28 mouse cellular contexts compared by ENCODE assay signal in the genomic region with DNA sequence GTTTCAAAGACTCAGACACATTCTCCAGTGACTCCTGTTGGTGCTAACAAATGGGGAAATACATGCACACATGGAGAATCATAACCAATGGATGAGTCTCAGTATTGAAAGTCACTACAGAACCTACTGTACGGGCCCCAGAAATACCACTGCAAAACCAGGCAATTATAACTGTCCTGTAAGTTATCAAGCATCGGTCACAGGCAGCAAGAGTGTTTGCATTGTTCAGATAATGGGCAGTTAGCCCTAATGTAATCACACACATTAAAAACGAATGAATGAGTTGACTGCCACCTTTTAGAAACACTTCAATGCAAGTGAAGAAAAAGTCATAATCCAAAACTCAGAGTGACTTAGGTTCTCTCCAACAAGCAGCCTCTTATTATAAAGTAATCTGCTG.
DNase-seq lines count a peak whose midpoint lies in the region; ATAC-seq and TF ChIP-seq lines count a peak whose summit lies in the region.
"Had no signal": no experiment of that assay in that cellular context is flagged by ENCODE, and none has a peak within 500 bp of the region (broad histone marks: within the 10 kb centered on the region; RNA-seq: fewer than 3 reads in every experiment).

No protein-coding gene starts in this region.

- no peak for TF ChIP-seq POLR2A in MEL (IDR thresholded peaks at IDR 0.05; ENCODE audit: control insufficient read depth in 1 of 2, insufficient read depth in 1 of 2, low read depth in 1 of 2, low read length in 2 of 2, poor library complexity in 1 of 2)

- H3K4me2 ChIP-seq in forebrain, embryonic 13.5 days = peak overlapping the region; percentile 1; the same call in 1 of the 2 replicates
- H3K4me2 ChIP-seq in forebrain, embryonic 12.5 days = no peak overlapping the region
- peak overlapping the region; percentile 21; the same call in 1 of the 2 replicates for H3K4me2 ChIP-seq in liver, embryonic 14.5 days (ENCODE audit: low read depth)
- H3K4me2 ChIP-seq in midbrain, embryonic 11.5 days = no peak overlapping the region
- H3K4me2 ChIP-seq: embryonic facial prominence, embryonic 13.5 days; intestine, embryonic 15.5 days had no signal

- ATAC-seq in forebrain, embryonic 13.5 days = no peak
- ATAC-seq in forebrain, embryonic 12.5 days (ENCODE audit: low FRiP score) = no peak
- ATAC-seq in liver, embryonic 14.5 days (ENCODE audit: insufficient read depth) = peak; percentile 71
- peak; percentile 85 for ATAC-seq in megakaryocyte-erythroid progenitor cell, adult 5-6 weeks (replicated peaks; ENCODE audit: low FRiP score, low TSS enrichment, poor library complexity, severe bottlenecking)
- ATAC-seq in midbrain, embryonic 11.5 days (ENCODE audit: low FRiP score) = no peak
- ATAC-seq: hindbrain, postnatal 0 days; intestine, embryonic 15.5 days had no signal

- no peak overlapping the region for H3K4me3 ChIP-seq in forebrain, embryonic 13.5 days
- no peak overlapping the region for H3K4me3 ChIP-seq in forebrain, embryonic 12.5 days (replicated peaks)
- H3K4me3 ChIP-seq in MEL (ENCODE audit: control insufficient read depth in 1 of 2, insufficient read depth in 1 of 2, low read depth in 2 of 2, low read length in 2 of 2) = no peak overlapping the region
- no peak overlapping the region for H3K4me3 ChIP-seq in liver, embryonic 14.5 days (ENCODE audit: insufficient read depth in 1 of 2, low read depth in 2 of 2, low read length in 2 of 2)
- H3K4me3 ChIP-seq in midbrain, embryonic 11.5 days (ENCODE audit: low read depth, low read length) = no peak overlapping the region
- H3K4me3 ChIP-seq: embryonic facial prominence, embryonic 13.5 days; hindbrain, embryonic 10.5 days; intestine, embryonic 15.5 days; megakaryocyte, embryonic 14.5 days had no signal

- H3K36me3 ChIP-seq in forebrain, embryonic 13.5 days (ENCODE audit: poor library complexity, severe bottlenecking) = peaks cover 12% of the 10 kb centered on the region
- 0 out of 2 replicates have a peak, but pooled peaks cover 2% of the 10 kb centered on the region for H3K36me3 ChIP-seq in forebrain, embryonic 12.5 days (replicated peaks)
- H3K36me3 ChIP-seq in MEL (ENCODE audit: control insufficient read depth in 1 of 2, insufficient read depth in 2 of 2, low read length in 2 of 2) = no peaks in the 10 kb centered on the region
- peaks cover 29% of the 10 kb centered on the region for H3K36me3 ChIP-seq in liver, embryonic 14.5 days (replicated peaks; ENCODE audit: control insufficient read depth, insufficient read depth, low read depth)
- H3K36me3 ChIP-seq in midbrain, embryonic 11.5 days (ENCODE audit: control insufficient read depth, insufficient read depth, low read length) = no peaks in the 10 kb centered on the region
- H3K36me3 ChIP-seq: embryonic facial prominence, embryonic 13.5 days; hindbrain, embryonic 10.5 days; intestine, embryonic 15.5 days had no signal

- H3K9ac ChIP-seq in forebrain, embryonic 13.5 days = no peak overlapping the region
- no peak overlapping the region for H3K9ac ChIP-seq in forebrain, embryonic 12.5 days
- no peak overlapping the region for H3K9ac ChIP-seq in MEL (ENCODE audit: control insufficient read depth, low read depth, low read length, poor library complexity, severe bottlenecking)
- H3K9ac ChIP-seq in liver, embryonic 14.5 days (replicated peaks) = no peak overlapping the region
- no peak overlapping the region for H3K9ac ChIP-seq in midbrain, embryonic 11.5 days (ENCODE audit: low read length)
- H3K9ac ChIP-seq: embryonic facial prominence, embryonic 13.5 days; intestine, embryonic 15.5 days had no signal

- H3K27me3 ChIP-seq in forebrain, embryonic 13.5 days = no peaks in the 10 kb centered on the region
- H3K27me3 ChIP-seq in forebrain, embryonic 12.5 days = no peaks in the 10 kb centered on the region
- H3K27me3 ChIP-seq in MEL (ENCODE audit: control insufficient read depth in 1 of 2, insufficient read depth in 2 of 2, low read length in 2 of 2) = peaks cover 4 to 5% of the 10 kb centered on the region in 2 experiments
- H3K27me3 ChIP-seq in liver, embryonic 14.5 days (ENCODE audit: control insufficient read depth, insufficient read depth, low read length) = no peaks in the 10 kb centered on the region
- H3K27me3 ChIP-seq in midbrain, embryonic 11.5 days (ENCODE audit: control insufficient read depth, insufficient read depth, low read length) = no peaks in the 10 kb centered on the region
- H3K27me3 ChIP-seq: CH12.LX; embryonic facial prominence, embryonic 13.5 days; intestine, embryonic 15.5 days; megakaryocyte, embryonic 14.5 days had no signal

- 18% methylated on average over 3 of the region's 3 CpGs for WGBS in forebrain, embryonic 13.5 days
- 43% methylated on average over 3 of the region's 3 CpGs for WGBS in forebrain, embryonic 12.5 days
- 11% methylated on average over 3 of the region's 3 CpGs for WGBS in liver, embryonic 14.5 days (ENCODE audit: insufficient replicate concordance)
- WGBS in midbrain, embryonic 11.5 days = 85% methylated on average over 3 of the region's 3 CpGs

- peak; percentile 6 for DNase-seq in MEL (ENCODE audit: low read depth, low spot score)
- peak in 2 of 3 experiments; percentile 24 for DNase-seq in liver, embryonic 14.5 days (ENCODE audit: low read depth in 3 of 3, low spot score in 3 of 3)
- no peak for DNase-seq in frontal cortex, postnatal 10 days (ENCODE audit: low spot score in 2 of 2)
- DNase-seq in testis, postnatal 10 days (ENCODE audit: low spot score) = no peak
- no peak for DNase-seq in midbrain, embryonic 11.5 days (ENCODE audit: low spot score, missing footprints)
- DNase-seq: adrenal gland, adult 8-10 months; cerebellum, adult 11-12 months; cerebellum, adult 9-11 months; embryo, embryonic 11 days; heart, postnatal 14 days; kidney, adult 8-10 months; kidney, postnatal 10 days; layer of hippocampus, postnatal 36 days; lung, postnatal 36 days; midbrain, embryonic 14.5 days; right cerebral cortex, adult 18-20 months; spleen, adult 18-20 months; thymus, adult 18-20 months; thymus, postnatal 25 days had no signal

- no peaks in the 10 kb centered on the region for H3K9me3 ChIP-seq in forebrain, embryonic 13.5 days (replicated peaks)
- no peaks in the 10 kb centered on the region for H3K9me3 ChIP-seq in forebrain, embryonic 12.5 days
- H3K9me3 ChIP-seq in MEL (replicated peaks; ENCODE audit: insufficient read depth, low read length) = no peaks in the 10 kb centered on the region
- no peaks in the 10 kb centered on the region for H3K9me3 ChIP-seq in liver, embryonic 14.5 days (ENCODE audit: control insufficient read depth, low read length)
- no peaks in the 10 kb centered on the region for H3K9me3 ChIP-seq in midbrain, embryonic 11.5 days (ENCODE audit: control insufficient read depth, low read length)
- H3K9me3 ChIP-seq: embryonic facial prominence, embryonic 13.5 days; hindbrain, embryonic 10.5 days; intestine, embryonic 15.5 days; megakaryocyte, embryonic 14.5 days had no signal

- TF ChIP-seq RAD21 in MEL (IDR thresholded peaks at IDR 0.05; ENCODE audit: low read depth, low read length) = no peak

- H3K4me1 ChIP-seq in forebrain, embryonic 13.5 days = peaks cover 25% of the 10 kb centered on the region
- peaks cover 12% of the 10 kb centered on the region for H3K4me1 ChIP-seq in forebrain, embryonic 12.5 days
- H3K4me1 ChIP-seq in MEL (ENCODE audit: control insufficient read depth in 1 of 2, insufficient read depth in 2 of 2, low read length in 2 of 2) = no peaks in the 10 kb centered on the region
- peaks cover 9 to 16% of the 10 kb centered on the region in 2 experiments; a peak in 3 of 4 replicates for H3K4me1 ChIP-seq in liver, embryonic 14.5 days (replicated peaks; ENCODE audit: control insufficient read depth in 2 of 2, insufficient read depth in 2 of 2, low read length in 1 of 2)
- H3K4me1 ChIP-seq in midbrain, embryonic 11.5 days (ENCODE audit: control insufficient read depth, insufficient read depth, low read length) = no peaks in the 10 kb centered on the region
- H3K4me1 ChIP-seq: embryonic facial prominence, embryonic 13.5 days; hindbrain, embryonic 10.5 days had no signal

- peak overlapping the region; percentile 12; the same call in 1 of the 2 replicates for H3K27ac ChIP-seq in forebrain, embryonic 13.5 days
- no peak overlapping the region for H3K27ac ChIP-seq in forebrain, embryonic 12.5 days
- H3K27ac ChIP-seq in MEL (ENCODE audit: control insufficient read depth, low read depth, low read length) = no peak overlapping the region
- no peak overlapping the region for H3K27ac ChIP-seq in liver, embryonic 14.5 days
- H3K27ac ChIP-seq in midbrain, embryonic 11.5 days (ENCODE audit: low read depth, low read length) = no peak overlapping the region
- H3K27ac ChIP-seq: embryonic facial prominence, embryonic 13.5 days; hindbrain, embryonic 10.5 days; hindbrain, postnatal 0 days; intestine, embryonic 15.5 days had no signal

- H3K79me2 ChIP-seq in MEL (ENCODE audit: control insufficient read depth, insufficient read depth, low read length, poor library complexity) = no peaks in the 10 kb centered on the region

- TF ChIP-seq CTCF in MEL (IDR thresholded peaks at IDR 0.05 in 2 of 3, conservative IDR thresholded peaks at IDR 0.05 in 1 of 3; ENCODE audit: control insufficient read depth in 1 of 3, insufficient read depth in 1 of 3, low read depth in 2 of 3, low read length in 3 of 3, poor library complexity in 1 of 3, severe bottlenecking in 1 of 3) = no peak
- no peak for TF ChIP-seq CTCF in liver, embryonic 14.5 days (IDR thresholded peaks at IDR 0.05; ENCODE audit: low read depth)

- no peak for TF ChIP-seq EP300 in MEL (IDR thresholded peaks at IDR 0.05; ENCODE audit: low read depth in 1 of 2, low read length in 2 of 2)
- peak; percentile 84 for TF ChIP-seq EP300 in liver, embryonic 14.5 days (IDR thresholded peaks at IDR 0.05; ENCODE audit: low read depth)

TF ChIP-seq in MEL, 35 proteins besides CTCF, POLR2A, EP300 and RAD21:
- TF ChIP-seq CHD1 (IDR thresholded peaks at IDR 0.05; ENCODE audit: low read depth, low read length) (no peak), BHLHE40 (IDR thresholded peaks at IDR 0.05; ENCODE audit: borderline replicate concordance, low read depth, low read length) (no peak), TAL1 (IDR thresholded peaks at IDR 0.05; ENCODE audit: low read length) (no peak), RCOR1 (IDR thresholded peaks at IDR 0.05; ENCODE audit: low read depth, low read length) (no peak), MAZ (IDR thresholded peaks at IDR 0.05; ENCODE audit: low read depth, low read length) (no peak), MXI1 (IDR thresholded peaks at IDR 0.05; ENCODE audit: low read depth, low read length) (no peak), MYC (IDR thresholded peaks at IDR 0.05; ENCODE audit: low read depth, low read length) (no peak), MAFK (IDR thresholded peaks at IDR 0.05; ENCODE audit: borderline replicate concordance, low read depth, low read length) (no peak), ZNF384 (IDR thresholded peaks at IDR 0.05; ENCODE audit: low read depth, low read length) (no peak), JUND (IDR thresholded peaks at IDR 0.05; ENCODE audit: low read depth, low read length) (no peak)

Comparison
In these comparisons a context has a peak if more than half of its experiments do, and no peak if none do; other contexts are left out.
1. H3K4me2 ChIP-seq: peak in forebrain, embryonic 13.5 days (single experiment) and liver, embryonic 14.5 days (single experiment); none in forebrain, embryonic 12.5 days (single experiment) and midbrain, embryonic 11.5 days (single experiment).
2. ATAC-seq: peak in liver, embryonic 14.5 days (single experiment) and megakaryocyte-erythroid progenitor cell, adult 5-6 weeks (single experiment); none in forebrain, embryonic 13.5 days (single experiment), forebrain, embryonic 12.5 days (single experiment) and midbrain, embryonic 11.5 days (single experiment).
3. DNase-seq: peak in MEL (single experiment) and liver, embryonic 14.5 days (2 of 3); none in frontal cortex, postnatal 10 days (0 of 2), testis, postnatal 10 days (single experiment) and midbrain, embryonic 11.5 days (single experiment).